Mouse (Mus musculus): ENCODE results near the gene Slfn9.

DNA sequence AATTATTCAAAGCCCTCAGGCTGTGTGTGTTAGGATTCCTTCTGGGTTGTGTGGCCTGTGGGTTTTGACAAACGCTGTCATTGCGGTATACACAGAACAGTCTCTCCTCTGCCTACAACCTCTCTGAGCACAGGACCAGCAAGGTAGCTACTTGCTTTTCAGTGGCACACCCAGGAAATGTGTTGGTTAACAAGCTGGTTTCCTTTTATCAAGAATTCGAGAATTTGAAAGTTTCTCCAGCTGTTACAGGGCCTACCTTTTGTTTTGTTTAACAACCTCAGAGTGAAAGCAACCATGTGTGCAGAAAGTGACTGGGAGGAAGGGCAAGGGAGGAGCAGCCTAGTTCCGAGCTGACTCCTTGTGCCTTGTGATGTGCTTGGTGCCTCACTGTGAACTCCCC lies 44.2 kb downstream of the Slfn9 start:
- no peak for TF ChIP-seq GATA1 (IDR thresholded peaks at IDR 0.05; ENCODE audit: borderline replicate concordance, low read length)
- no peak for TF ChIP-seq FLI1 (IDR thresholded peaks at IDR 0.05; ENCODE audit: low read length)
